Mouse (Mus musculus) liver (tissue): ENCODE data around the gene Arl3.

Experiments
- DNase-seq: peaks from one replicate; pipeline ENCODE4 v3.0.0-alpha.2; 2020; ENCODE audit warnings: mixed read lengths

Gene Arl3

GRCm38 (mm10) chr19:46516667-46517528 is 56.1 kb downstream of the Arl3 start:
- DNase-seq = no peak

- DNase-seq = no peak
These were observed 57.6 kb downstream of the Arl3 start for GRCm38 (mm10) chr19:46515287-46515821.

- DNase-seq = no peak
These were observed 58.6 kb downstream of the Arl3 start for GRCm38 (mm10) chr19:46514387-46514786.

GRCm38 (mm10) chr19:46511263-46511662 is 61.7 kb downstream of the Arl3 start:
- DNase-seq = no peak

- no peak for DNase-seq
These were observed 62.2 kb downstream of the Arl3 start for GRCm38 (mm10) chr19:46510824-46511223.

GRCm38 (mm10) chr19:46510401-46510800 is 62.6 kb downstream of the Arl3 start:
- no peak for DNase-seq

GRCm38 (mm10) chr19:46509736-46510135 is 63.3 kb downstream of the Arl3 start:
- no peak for DNase-seq

GRCm38 (mm10) chr19:46509202-46509601 is 63.8 kb downstream of the Arl3 start:
- DNase-seq = no peak

GRCm38 (mm10) chr19:46508738-46509137 is 64.3 kb downstream of the Arl3 start:
- no peak for DNase-seq

GRCm38 (mm10) chr19:46507806-46508205 is 65.2 kb downstream of the Arl3 start:
- DNase-seq = no peak

GRCm38 (mm10) chr19:46507181-46507581 is 65.8 kb downstream of the Arl3 start:
- no peak for DNase-seq

- no peak for DNase-seq
These were observed 66.7 kb downstream of the Arl3 start for GRCm38 (mm10) chr19:46506372-46506717.

GRCm38 (mm10) chr19:46505646-46506371 is 67.2 kb downstream of the Arl3 start:
- no peak for DNase-seq

- peak; percentile 66 for DNase-seq
These were observed 68.1 kb downstream of the Arl3 start for GRCm38 (mm10) chr19:46504822-46505417.

GRCm38 (mm10) chr19:46504085-46504552 is 68.9 kb downstream of the Arl3 start:
- peak; percentile 74 for DNase-seq

GRCm38 (mm10) chr19:46503351-46504084 is 69.5 kb downstream of the Arl3 start:
- peak; percentile 87 for DNase-seq

GRCm38 (mm10) chr19:46502471-46503166 is 70.4 kb downstream of the Arl3 start:
- peak; percentile 86 for DNase-seq

- peak; percentile 80 for DNase-seq
These were observed 70.9 kb downstream of the Arl3 start for GRCm38 (mm10) chr19:46502069-46502455.

GRCm38 (mm10) chr19:46501401-46502068 is 71.5 kb downstream of the Arl3 start, which contains the start of gene Trim8:
Trim8 (plus strand) TSS chr19:46501702.
- peak; percentile 77 for DNase-seq

- DNase-seq = peak; percentile 52
These were observed 72.2 kb downstream of the Arl3 start for GRCm38 (mm10) chr19:46500581-46501341.
